Mouse (Mus musculus): ENCODE measurements around the gene Stat3.

- TF ChIP-seq MAFK (IDR thresholded peaks at IDR 0.05; ENCODE audit: borderline replicate concordance, low read depth, low read length), result no peak
- TF ChIP-seq CTCF (IDR thresholded peaks at IDR 0.05 in 2 of 3, conservative IDR thresholded peaks at IDR 0.05 in 1 of 3; ENCODE audit: control insufficient read depth in 1 of 3, insufficient read depth in 1 of 3, low read depth in 2 of 3, low read length in 3 of 3, poor library complexity in 1 of 3, severe bottlenecking in 1 of 3), result no peak
Measured at GRCm38 (mm10) chr11:100988674-100989073, 49.3 kb upstream of the Stat3 start.

Data from MEL (cell line).